ENCODE assay signal across 9 mouse cellular contexts in genomic region chr2:32353836-32354235, GRCm38 (mm10). TPM values are rescaled to one million over a fixed set of nuclear protein-coding genes. Genes with fewer than 3 reads are reported as not detected.
DNase-seq lines count a peak whose midpoint lies in the region; ATAC-seq and TF ChIP-seq lines count a peak whose summit lies in the region.
"Had no signal": no experiment of that assay in that cellular context is flagged by ENCODE, and none has a peak within 500 bp of the region (broad histone marks: within the 10 kb centered on the region; RNA-seq: fewer than 3 reads in every experiment).

No protein-coding gene starts in this region.

- DNase-seq in heart, postnatal 36 days = no peak
- DNase-seq in midbrain, postnatal 0 days (ENCODE audit: low spot score) = no peak
- no peak for DNase-seq in right cerebral cortex, postnatal 10 days (ENCODE audit: low spot score in 2 of 2)

- H3K4me3 ChIP-seq in heart, embryonic 14.5 days (ENCODE audit: control insufficient read depth in 1 of 2, insufficient read depth in 1 of 2, low read depth in 1 of 2, low read length in 2 of 2) = no peak overlapping the region
- H3K4me3 ChIP-seq in midbrain, embryonic 12.5 days = no peak overlapping the region
- H3K4me3 ChIP-seq in midbrain, postnatal 0 days (ENCODE audit: low read depth, low read length) = no peak overlapping the region
- H3K4me3 ChIP-seq in intestine, embryonic 16.5 days (ENCODE audit: low read length) = peak overlapping the region; percentile 69
- H3K4me3 ChIP-seq in stomach, embryonic 15.5 days (replicated peaks) = no peak overlapping the region

- 58% methylated on average over 6 of the region's 6 CpGs for WGBS in heart, embryonic 14.5 days
- 76% methylated on average over 6 of the region's 6 CpGs for WGBS in midbrain, embryonic 12.5 days
- WGBS in midbrain, postnatal 0 days = 75% methylated on average over 6 of the region's 6 CpGs
- 45% methylated on average over 6 of the region's 6 CpGs for WGBS in intestine, embryonic 16.5 days
- 45% methylated on average over 6 of the region's 6 CpGs for WGBS in stomach, embryonic 15.5 days

- peaks cover 19% of the 10 kb centered on the region; the same call in 1 of the 2 replicates for H3K27me3 ChIP-seq in heart, embryonic 14.5 days (ENCODE audit: control insufficient read depth, insufficient read depth, low read length)
- peaks cover 33% of the 10 kb centered on the region for H3K27me3 ChIP-seq in midbrain, embryonic 12.5 days
- no peaks in the 10 kb centered on the region for H3K27me3 ChIP-seq in midbrain, postnatal 0 days (ENCODE audit: insufficient read depth, low read length)
- no peaks in the 10 kb centered on the region for H3K27me3 ChIP-seq in intestine, embryonic 16.5 days (replicated peaks; ENCODE audit: control insufficient read depth, insufficient read depth, low read length)
- 0 out of 2 replicates have a peak, but pooled peaks cover 3% of the 10 kb centered on the region for H3K27me3 ChIP-seq in stomach, embryonic 15.5 days (replicated peaks)

- intact Hi-C loops in heart, postnatal 36 days (cut with DNase I) = loop anchor here (2.0 kb wide), 1 partner anchor 133 kb away; no protein-coding TSS in a partner anchor

- H3K4me1 ChIP-seq in heart, embryonic 14.5 days (ENCODE audit: control insufficient read depth in 2 of 2, insufficient read depth in 2 of 2, low read length in 2 of 2) = peaks cover 12 to 15% of the 10 kb centered on the region in 2 experiments
- peaks cover 26% of the 10 kb centered on the region for H3K4me1 ChIP-seq in midbrain, embryonic 12.5 days
- H3K4me1 ChIP-seq in midbrain, postnatal 0 days (ENCODE audit: insufficient read depth, low read length) = peaks cover 5% of the 10 kb centered on the region; the same call in 1 of the 2 replicates
- peaks cover 34% of the 10 kb centered on the region for H3K4me1 ChIP-seq in intestine, embryonic 16.5 days (ENCODE audit: control insufficient read depth, insufficient read depth, low read length)
- peaks cover 23% of the 10 kb centered on the region for H3K4me1 ChIP-seq in stomach, embryonic 15.5 days

- no peaks in the 10 kb centered on the region for H3K9me3 ChIP-seq in heart, embryonic 14.5 days (ENCODE audit: control insufficient read depth, low read length)
- H3K9me3 ChIP-seq in midbrain, embryonic 12.5 days = no peaks in the 10 kb centered on the region
- no peaks in the 10 kb centered on the region for H3K9me3 ChIP-seq in midbrain, postnatal 0 days (ENCODE audit: low read length)
- no peaks in the 10 kb centered on the region for H3K9me3 ChIP-seq in intestine, embryonic 16.5 days (ENCODE audit: control insufficient read depth, low read length)
- H3K9me3 ChIP-seq in stomach, embryonic 15.5 days = no peaks in the 10 kb centered on the region

- H3K27ac ChIP-seq in heart, embryonic 14.5 days (replicated peaks in 1 of 2; ENCODE audit: control insufficient read depth in 1 of 2, insufficient read depth in 1 of 2, low read depth in 2 of 2, low read length in 2 of 2) = no peak overlapping the region
- no peak overlapping the region for H3K27ac ChIP-seq in midbrain, embryonic 12.5 days (replicated peaks)
- no peak overlapping the region for H3K27ac ChIP-seq in midbrain, postnatal 0 days (ENCODE audit: low read depth, low read length)
- peak overlapping the region; percentile 96 for H3K27ac ChIP-seq in intestine, embryonic 16.5 days (ENCODE audit: low read length)
- H3K27ac ChIP-seq in stomach, embryonic 15.5 days = peak overlapping the region; percentile 41; the same call in 1 of the 2 replicates

- peak overlapping the region; percentile 91 for H3K4me2 ChIP-seq in heart, embryonic 14.5 days (ENCODE audit: low read length)
- H3K4me2 ChIP-seq in midbrain, embryonic 12.5 days (replicated peaks) = peak overlapping the region; percentile 78; the same call in 1 of the 2 replicates
- no peak overlapping the region; the same call in 1 of the 2 replicates for H3K4me2 ChIP-seq in midbrain, postnatal 0 days (ENCODE audit: low read depth, low read length, poor library complexity, severe bottlenecking)
- peak overlapping the region; percentile 79 for H3K4me2 ChIP-seq in intestine, embryonic 16.5 days (ENCODE audit: low read depth, low read length)
- peak overlapping the region; percentile 99 for H3K4me2 ChIP-seq in stomach, embryonic 15.5 days

- ATAC-seq in heart, embryonic 14.5 days (ENCODE audit: insufficient number of reproducible peaks, insufficient read depth, low FRiP score, low read depth) = no peak
- no peak for ATAC-seq in midbrain, embryonic 12.5 days (ENCODE audit: low FRiP score, low read depth)
- ATAC-seq in midbrain, postnatal 0 days (ENCODE audit: low FRiP score) = no peak
- ATAC-seq in intestine, embryonic 16.5 days = peak; percentile 62
- ATAC-seq in stomach, embryonic 15.5 days (ENCODE audit: insufficient read depth, low FRiP score, low read depth) = no peak
- no peak for ATAC-seq in monocyte, adult 5-6 weeks (replicated peaks; ENCODE audit: insufficient number of reproducible peaks, low FRiP score, low TSS enrichment, poor library complexity, severe bottlenecking)

- TF ChIP-seq CTCF in midbrain, postnatal 0 days (IDR thresholded peaks at IDR 0.05) = no peak

- no peak overlapping the region for H3K9ac ChIP-seq in heart, embryonic 14.5 days (ENCODE audit: low read length)
- H3K9ac ChIP-seq in midbrain, embryonic 12.5 days (replicated peaks) = no peak overlapping the region
- no peak overlapping the region for H3K9ac ChIP-seq in midbrain, postnatal 0 days (replicated peaks; ENCODE audit: low read length, poor library complexity, severe bottlenecking)
- peak overlapping the region; percentile 65 for H3K9ac ChIP-seq in intestine, embryonic 16.5 days (ENCODE audit: low read depth, low read length)
- no peak overlapping the region for H3K9ac ChIP-seq in stomach, embryonic 15.5 days

- no peaks in the 10 kb centered on the region for H3K36me3 ChIP-seq in heart, embryonic 14.5 days (ENCODE audit: control insufficient read depth, insufficient read depth, low read length)
- H3K36me3 ChIP-seq in midbrain, embryonic 12.5 days = no peaks in the 10 kb centered on the region
- H3K36me3 ChIP-seq in midbrain, postnatal 0 days (ENCODE audit: insufficient read depth, low read length) = no peaks in the 10 kb centered on the region
- H3K36me3 ChIP-seq in intestine, embryonic 16.5 days (ENCODE audit: control insufficient read depth, insufficient read depth, low read length) = no peaks in the 10 kb centered on the region
- no peaks in the 10 kb centered on the region for H3K36me3 ChIP-seq in stomach, embryonic 15.5 days

RNA-seq across cellular contexts. Expression of gene Dnm1, which starts 0.7 kb away (rescaled TPM):
- 4.7 and 5.6 TPM in 2 replicates for polyA plus RNA-seq in heart, embryonic 14.5 days (2014; fragmentation: Nextera tagmentation; extraction: Ambion mirVana)
- 1 to 10 TPM; 4.0 TPM for total RNA-seq in heart, postnatal 36 days (2021)
- 26.3 and 30.5 TPM in 2 replicates for polyA plus RNA-seq in midbrain, embryonic 12.5 days (2016; fragmentation: Nextera tagmentation; extraction: Ambion mirVana)
- 170 and 186 TPM in 2 replicates for total RNA-seq in midbrain, postnatal 0 days (2014; rRNA removed)
- 105 and 107 TPM in 2 replicates for polyA plus RNA-seq in midbrain, postnatal 0 days (2015; fragmentation: Nextera tagmentation; extraction: Ambion mirVana)
- polyA plus RNA-seq in intestine, embryonic 16.5 days (2015; fragmentation: Nextera tagmentation; extraction: Ambion mirVana) = 11.8 and 12.5 TPM in 2 replicates
- polyA plus RNA-seq in stomach, embryonic 15.5 days (2015; fragmentation: Nextera tagmentation; extraction: Ambion mirVana) = 12.1 and 12.8 TPM in 2 replicates
- not detected in 3 replicates for total RNA-seq in monocyte, adult 5-6 weeks (2017)
- total RNA-seq: hematopoietic stem cell, adult 5-6 weeks had no signal

RNA-seq across cellular contexts. Expression of gene Ciz1, which starts 1.7 kb away (rescaled TPM):
- polyA plus RNA-seq in heart, embryonic 14.5 days (2014; fragmentation: Nextera tagmentation; extraction: Ambion mirVana) = 28.8 and 31.1 TPM in 2 replicates
- total RNA-seq in heart, postnatal 36 days (2021) = 10 to 100 TPM; 25.0 to 33.3 TPM
- 61.5 TPM in 2 replicates for polyA plus RNA-seq in midbrain, embryonic 12.5 days (2016; fragmentation: Nextera tagmentation; extraction: Ambion mirVana)
- total RNA-seq in midbrain, postnatal 0 days (2014; rRNA removed) = 63.7 and 81.8 TPM in 2 replicates
- polyA plus RNA-seq in midbrain, postnatal 0 days (2015; fragmentation: Nextera tagmentation; extraction: Ambion mirVana) = 47.3 and 48.8 TPM in 2 replicates
- 47.1 and 51.4 TPM in 2 replicates for polyA plus RNA-seq in intestine, embryonic 16.5 days (2015; fragmentation: Nextera tagmentation; extraction: Ambion mirVana)
- polyA plus RNA-seq in stomach, embryonic 15.5 days (2015; fragmentation: Nextera tagmentation; extraction: Ambion mirVana) = 33.8 and 41.6 TPM in 2 replicates
- total RNA-seq in monocyte, adult 5-6 weeks (2017) = 47.7 to 111 TPM (median 96.8 TPM) in 3 replicates

RNA-seq across cellular contexts. Expression of gene 1110008P14Rik, which starts 27.9 kb away (rescaled TPM):
- polyA plus RNA-seq in heart, embryonic 14.5 days (2014; fragmentation: Nextera tagmentation; extraction: Ambion mirVana) = 56.6 and 64.5 TPM in 2 replicates
- 10 to 100 TPM; 43.9 to 44.3 TPM for total RNA-seq in heart, postnatal 36 days (2021)
- polyA plus RNA-seq in midbrain, embryonic 12.5 days (2016; fragmentation: Nextera tagmentation; extraction: Ambion mirVana) = 57.5 and 61.1 TPM in 2 replicates
- total RNA-seq in midbrain, postnatal 0 days (2014; rRNA removed) = 336 and 450 TPM in 2 replicates
- polyA plus RNA-seq in midbrain, postnatal 0 days (2015; fragmentation: Nextera tagmentation; extraction: Ambion mirVana) = 198 and 224 TPM in 2 replicates
- 44.2 and 45.8 TPM in 2 replicates for polyA plus RNA-seq in intestine, embryonic 16.5 days (2015; fragmentation: Nextera tagmentation; extraction: Ambion mirVana)
- 36.1 and 42.9 TPM in 2 replicates for polyA plus RNA-seq in stomach, embryonic 15.5 days (2015; fragmentation: Nextera tagmentation; extraction: Ambion mirVana)
- total RNA-seq in monocyte, adult 5-6 weeks (2017) = 9.7 to 24.0 TPM (median 21.3 TPM) in 3 replicates

RNA-seq across cellular contexts. Expression of gene Lcn2, which starts 34.2 kb away (rescaled TPM):
- 0.35 and 1.8 TPM in 2 replicates for polyA plus RNA-seq in heart, embryonic 14.5 days (2014; fragmentation: Nextera tagmentation; extraction: Ambion mirVana)
- 1 to 10 TPM; 3.1 to 7.0 TPM for total RNA-seq in heart, postnatal 36 days (2021)
- polyA plus RNA-seq in midbrain, embryonic 12.5 days (2016; fragmentation: Nextera tagmentation; extraction: Ambion mirVana) = 0.60 TPM in 2 replicates
- 0.57 TPM in 1 of 2 replicates, not detected in the other for total RNA-seq in midbrain, postnatal 0 days (2014; rRNA removed)
- polyA plus RNA-seq in midbrain, postnatal 0 days (2015; fragmentation: Nextera tagmentation; extraction: Ambion mirVana) = 0.35 and 0.44 TPM in 2 replicates
- 2.2 and 4.2 TPM in 2 replicates for polyA plus RNA-seq in intestine, embryonic 16.5 days (2015; fragmentation: Nextera tagmentation; extraction: Ambion mirVana)
- 25.1 and 30.7 TPM in 2 replicates for polyA plus RNA-seq in stomach, embryonic 15.5 days (2015; fragmentation: Nextera tagmentation; extraction: Ambion mirVana)
- total RNA-seq in monocyte, adult 5-6 weeks (2017) = 1.6 TPM in 1 of 3 replicates, not detected in the others

RNA-seq across cellular contexts. Expression of gene Ptges2, which starts 41.9 kb away (rescaled TPM):
- 43.7 and 48.2 TPM in 2 replicates for polyA plus RNA-seq in heart, embryonic 14.5 days (2014; fragmentation: Nextera tagmentation; extraction: Ambion mirVana)
- total RNA-seq in heart, postnatal 36 days (2021) = 10 to 100 TPM; 69.9 to 70.6 TPM
- 27.2 and 28.6 TPM in 2 replicates for polyA plus RNA-seq in midbrain, embryonic 12.5 days (2016; fragmentation: Nextera tagmentation; extraction: Ambion mirVana)
- 33.3 and 41.1 TPM in 2 replicates for total RNA-seq in midbrain, postnatal 0 days (2014; rRNA removed)
- 56.2 and 62.3 TPM in 2 replicates for polyA plus RNA-seq in midbrain, postnatal 0 days (2015; fragmentation: Nextera tagmentation; extraction: Ambion mirVana)
- polyA plus RNA-seq in intestine, embryonic 16.5 days (2015; fragmentation: Nextera tagmentation; extraction: Ambion mirVana) = 49.1 and 49.8 TPM in 2 replicates
- polyA plus RNA-seq in stomach, embryonic 15.5 days (2015; fragmentation: Nextera tagmentation; extraction: Ambion mirVana) = 28.5 and 31.4 TPM in 2 replicates
- 2.2 to 7.0 TPM (median 3.6 TPM) in 3 replicates for total RNA-seq in monocyte, adult 5-6 weeks (2017)

Comparison
In these comparisons a context has a peak if more than half of its experiments do, and no peak if none do; other contexts are left out.
1. H3K27ac ChIP-seq: peak in intestine, embryonic 16.5 days (single experiment) and stomach, embryonic 15.5 days (single experiment); none in heart, embryonic 14.5 days (0 of 2), midbrain, embryonic 12.5 days (single experiment) and midbrain, postnatal 0 days (single experiment).